Mouse (Mus musculus) G1E (cell line): ENCODE measurements at regions not wholly inside any gene's neighbourhood (a gene's known extent, or its start where the extent isn't known, plus 50 kb on each side); places are given as distances from the start of the nearest gene placed in this dataset.

Experiments used
- ATAC-seq: 2 replicates; pipeline ENCODE4 v1.8.0; 2016; ENCODE audit warnings: mild to moderate bottlenecking; ENCODE audit not compliant: insufficient number of reproducible peaks, poor library complexity, low FRiP score, severe bottlenecking; ENCODE audit errors: extremely low read depth
- DNase-seq: peaks from one replicate; pipeline ENCODE4 v3.0.0; 2012; ENCODE audit warnings: low spot score
- H3K27me3 ChIP-seq: 2 replicates; pipeline ENCODE4 v1.6.1; 2012; ENCODE audit warnings: mild to moderate bottlenecking, low read length, inconsistent platforms; ENCODE audit not compliant: insufficient read depth
- H3K36me3 ChIP-seq: replicated peaks from 2 replicates; pipeline ENCODE3; 2012; ENCODE audit warnings: mild to moderate bottlenecking, inconsistent platforms
- H3K4me1 ChIP-seq: 2 replicates; pipeline ENCODE4 v1.6.1; 2012; ENCODE audit warnings: low read depth, low read length, inconsistent platforms, mixed read lengths; ENCODE audit not compliant: insufficient read depth
- H3K4me3 ChIP-seq: 2 replicates; pipeline ENCODE4 v1.5.1; 2012; ENCODE audit warnings: low read depth, mild to moderate bottlenecking, inconsistent platforms, low read length, moderate library complexity, mixed read lengths
- H3K9me3 ChIP-seq: replicated peaks from 2 replicates; pipeline ENCODE4 v1.6.1; 2012; ENCODE audit warnings: inconsistent platforms
- CTCF ChIP-seq: IDR thresholded peaks from 2 replicates; pipeline ENCODE4 v1.5.1; 2012; ENCODE audit warnings: low read depth, low read length, inconsistent platforms, mixed read lengths
- GATA1 ChIP-seq: IDR thresholded peaks from 2 replicates; pipeline ENCODE4 v1.6.1; 2012; ENCODE audit warnings: borderline replicate concordance, low read length, inconsistent platforms, mixed read lengths
- GATA2 ChIP-seq: IDR thresholded peaks from 2 replicates; pipeline ENCODE4 v1.6.1; 2012; ENCODE audit warnings: low read depth, low read length, inconsistent platforms, borderline replicate concordance
- POLR2AphosphoS5 ChIP-seq: IDR thresholded peaks from 2 replicates; pipeline ENCODE4 v1.6.1; 2012; ENCODE audit warnings: low read depth, low read length, inconsistent platforms; ENCODE audit not compliant: insufficient replicate concordance
- TAL1 ChIP-seq: conservative IDR thresholded peaks from 2 replicates; pipeline ENCODE4 v1.6.1; 2012; ENCODE audit warnings: low read depth, low read length, inconsistent platforms, mixed read lengths

DNA sequence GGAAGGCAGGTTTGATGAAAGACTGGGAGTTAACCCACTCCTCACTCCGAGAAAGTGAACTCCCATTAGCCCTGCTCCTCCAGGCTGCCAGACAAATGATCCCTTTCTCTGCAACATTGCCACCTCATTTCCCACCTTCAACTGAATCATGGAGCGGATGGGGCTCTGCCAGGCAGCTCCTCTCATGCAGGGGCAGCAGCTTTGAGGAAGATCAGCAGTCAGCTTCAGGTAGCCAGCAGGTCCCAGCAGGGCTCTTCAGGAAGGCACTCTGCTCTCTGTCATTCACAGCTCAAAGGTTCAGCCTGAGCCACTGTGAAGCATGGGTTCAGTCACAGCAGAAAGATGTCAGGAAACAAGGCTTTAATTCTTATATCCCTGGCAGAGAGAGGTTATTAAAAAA lies 282.9 kb downstream of the Sv2b start:
- DNase-seq = no peak
- H3K27me3 ChIP-seq = no peaks in the 10 kb centered on the region
- no peak for ATAC-seq
- H3K4me1 ChIP-seq = no peaks in the 10 kb centered on the region
- TF ChIP-seq GATA2 = no peak
- no peak for TF ChIP-seq CTCF
- TF ChIP-seq TAL1 = no peak
- TF ChIP-seq GATA1 = no peak
- no peak for TF ChIP-seq POLR2AphosphoS5
- no peaks in the 10 kb centered on the region for H3K36me3 ChIP-seq
- H3K9me3 ChIP-seq = peaks cover 5% of the 10 kb centered on the region
- H3K4me3 ChIP-seq = no peak overlapping the region

DNA sequence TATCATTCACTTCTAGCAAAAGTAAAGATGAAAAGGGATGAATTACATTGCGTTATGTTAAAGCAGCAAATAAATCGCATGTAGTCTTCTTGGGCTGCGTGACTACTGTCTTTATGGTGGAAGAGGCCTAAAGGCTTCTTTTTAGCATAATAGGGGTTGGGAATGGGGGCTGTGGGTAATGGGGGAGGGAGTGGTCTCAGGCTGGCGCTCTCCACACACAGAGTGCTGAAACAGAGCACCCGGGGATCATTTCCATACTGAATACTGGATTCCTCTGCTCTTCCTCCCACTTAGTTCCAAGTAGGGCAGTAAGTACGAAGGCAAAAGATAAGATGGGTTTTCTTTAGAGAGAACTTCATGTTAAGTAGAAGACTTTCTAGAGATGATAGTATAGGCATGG lies 287.1 kb downstream of the Sv2b start:
- Histone ChIP-seq H3K36me3 (no peaks in the 10 kb centered on the region), H3K4me3 (no peak overlapping the region), H3K27me3 (no peaks in the 10 kb centered on the region), H3K9me3 (peaks cover 11% of the 10 kb centered on the region), H3K4me1 (no peaks in the 10 kb centered on the region)
- no peak for DNase-seq
- ATAC-seq = no peak
- no peak for TF ChIP-seq CTCF
- TF ChIP-seq POLR2AphosphoS5 = no peak
- no peak for TF ChIP-seq GATA2
- no peak for TF ChIP-seq TAL1
- TF ChIP-seq GATA1 = no peak

DNA sequence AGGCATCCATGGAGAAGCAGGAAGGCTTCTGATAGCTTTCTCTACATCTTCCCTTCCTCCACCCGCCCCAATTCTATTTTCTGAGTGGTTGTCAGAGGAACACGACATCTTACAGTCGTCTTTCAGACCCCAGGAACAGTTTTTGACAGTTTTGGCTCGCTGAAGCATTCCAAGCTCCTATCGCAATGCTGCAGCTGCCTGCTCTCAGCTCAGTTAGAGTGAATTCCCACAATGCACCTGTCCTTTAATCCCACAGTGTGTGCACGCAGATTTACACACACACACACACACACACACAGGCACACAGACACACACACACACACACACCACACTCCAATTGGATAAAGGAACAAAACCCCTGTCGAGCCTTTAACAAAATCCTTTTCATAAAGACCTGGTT lies 290.4 kb downstream of the Sv2b start:
- no peak for TF ChIP-seq TAL1
- TF ChIP-seq CTCF = no peak
- no peak for TF ChIP-seq POLR2AphosphoS5
- H3K4me3 ChIP-seq = no peak overlapping the region
- no peaks in the 10 kb centered on the region for H3K36me3 ChIP-seq
- H3K4me1 ChIP-seq = no peaks in the 10 kb centered on the region
- ATAC-seq (no peak), DNase-seq (no peak)
- H3K27me3 ChIP-seq = no peaks in the 10 kb centered on the region
- H3K9me3 ChIP-seq = peaks cover 11% of the 10 kb centered on the region

DNA sequence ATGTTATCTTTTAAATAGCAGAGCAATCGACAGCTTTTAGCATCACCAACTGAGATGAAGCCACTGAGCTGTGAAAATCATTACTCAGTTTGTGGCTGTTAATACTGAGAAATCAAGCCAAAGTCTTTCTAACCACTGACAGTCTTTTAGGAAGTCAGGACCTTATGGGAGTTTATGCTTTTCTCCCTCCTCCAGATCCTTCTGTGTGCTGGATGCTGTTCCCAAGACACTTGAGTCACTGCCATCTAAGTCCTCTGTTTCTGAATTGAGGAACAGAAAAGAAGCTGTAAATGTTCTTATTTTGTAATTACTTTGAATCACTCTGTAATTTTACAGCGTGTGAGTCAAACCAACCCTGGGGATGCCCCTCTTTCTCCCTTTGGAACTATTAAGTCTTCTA lies 300.6 kb downstream of the Sv2b start:
- Histone ChIP-seq H3K27me3 (no peaks in the 10 kb centered on the region), H3K4me1 (no peaks in the 10 kb centered on the region), H3K4me3 (no peak overlapping the region), H3K9me3 (peaks cover 3% of the 10 kb centered on the region; the same call in 1 of the 2 replicates), H3K36me3 (no peaks in the 10 kb centered on the region)
- TF ChIP-seq GATA1 (no peak), GATA2 (no peak), TAL1 (no peak), CTCF (no peak), POLR2AphosphoS5 (no peak)
- no peak for ATAC-seq
- no peak for DNase-seq

DNA sequence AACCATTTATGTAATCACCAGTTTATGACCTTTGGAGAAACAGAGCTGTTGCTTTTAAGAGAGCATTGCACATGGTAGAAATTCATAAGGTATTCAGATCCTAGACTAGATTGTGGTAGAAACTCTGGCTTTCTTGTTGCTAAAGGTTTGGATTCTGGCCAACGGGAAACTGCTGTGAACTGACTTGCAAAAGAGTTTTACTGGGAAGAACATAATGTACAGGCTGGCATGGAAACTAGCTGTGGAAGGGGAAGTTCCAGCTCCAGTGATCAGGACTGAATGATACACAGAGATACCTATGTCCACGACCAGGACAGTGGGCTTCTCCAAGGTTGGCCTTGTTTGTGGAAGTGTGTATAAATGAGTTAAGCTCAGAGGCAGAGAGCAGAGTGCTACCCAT lies 318.9 kb downstream of the Sv2b start:
- TF ChIP-seq GATA1 = no peak
- no peak for TF ChIP-seq POLR2AphosphoS5
- TF ChIP-seq TAL1 = no peak
- TF ChIP-seq GATA2 = no peak
- ATAC-seq = no peak
- Histone ChIP-seq H3K4me3 (no peak overlapping the region), H3K4me1 (no peaks in the 10 kb centered on the region), H3K27me3 (no peaks in the 10 kb centered on the region), H3K36me3 (no peaks in the 10 kb centered on the region), H3K9me3 (0 out of 2 replicates have a peak, but pooled peaks cover 2% of the 10 kb centered on the region)
- no peak for DNase-seq

DNA sequence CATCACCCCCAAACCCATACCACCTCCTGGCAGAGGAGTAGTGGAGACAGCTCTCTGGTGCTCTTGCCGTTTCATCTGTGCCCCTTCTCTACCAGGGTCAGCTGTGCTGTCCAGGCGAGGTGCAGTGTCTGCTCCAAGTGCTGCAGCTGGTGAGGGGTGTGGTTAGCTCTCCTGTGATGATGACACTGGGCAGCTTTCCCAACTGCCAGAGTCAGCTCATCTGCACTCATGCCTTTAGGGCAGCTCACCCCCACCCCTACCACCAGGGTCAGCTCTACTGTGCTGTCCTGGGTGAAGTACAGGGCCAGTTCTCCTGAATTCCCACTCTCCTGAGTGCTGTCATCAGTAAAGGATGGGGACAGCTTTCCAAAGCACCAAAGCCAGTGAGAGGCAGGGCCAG lies 329.6 kb downstream of the Sv2b start:
- Histone ChIP-seq H3K36me3 (no peaks in the 10 kb centered on the region), H3K4me3 (no peak overlapping the region), H3K4me1 (no peaks in the 10 kb centered on the region), H3K9me3 (peaks cover 16% of the 10 kb centered on the region), H3K27me3 (no peaks in the 10 kb centered on the region)
- ATAC-seq (no peak), DNase-seq (no peak)
- no peak for TF ChIP-seq GATA1
- TF ChIP-seq GATA2 = no peak
- TF ChIP-seq CTCF = no peak
- TF ChIP-seq TAL1 = no peak
- no peak for TF ChIP-seq POLR2AphosphoS5

GRCm38 (mm10) chr7:74975986-74976385 lies 333.1 kb downstream of the Sv2b start:
- no peak for ATAC-seq
- no peaks in the 10 kb centered on the region for H3K36me3 ChIP-seq
- no peaks in the 10 kb centered on the region for H3K4me1 ChIP-seq
- TF ChIP-seq GATA1 = no peak
- no peak for TF ChIP-seq TAL1
- TF ChIP-seq GATA2 = no peak
- no peak for TF ChIP-seq CTCF
- TF ChIP-seq POLR2AphosphoS5 = no peak
- H3K9me3 ChIP-seq = peaks cover 16% of the 10 kb centered on the region
- no peak for DNase-seq
- no peaks in the 10 kb centered on the region for H3K27me3 ChIP-seq
- H3K4me3 ChIP-seq = no peak overlapping the region
